Mouse (Mus musculus): Measurements from ENCODE around the gene Spock2. TPM values are rescaled to one million over a fixed set of nuclear protein-coding genes. Genes with fewer than 3 reads are reported as not detected.

Gene Spock2
- 1 to 10 TPM; 6.0 to 7.6 TPM for total RNA-seq (2023)

DNA sequence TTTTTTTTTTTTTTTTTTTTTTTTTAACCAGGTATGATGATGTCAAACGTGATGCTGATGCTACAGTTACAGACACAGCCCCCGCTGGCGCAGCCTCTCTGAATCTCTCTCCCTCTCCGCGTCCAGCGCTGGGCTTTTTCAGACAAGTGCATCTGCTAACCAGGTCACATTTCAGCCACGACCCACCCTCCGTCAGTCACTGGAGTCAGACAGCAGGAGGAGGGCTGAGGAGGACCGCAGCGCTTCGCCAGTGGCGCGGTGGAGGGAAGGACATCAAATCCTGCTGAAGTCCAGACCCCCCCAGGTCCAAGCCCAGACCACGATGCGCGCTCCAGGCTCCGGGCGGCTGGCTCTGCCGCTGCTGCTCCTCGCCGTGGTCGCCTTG is at the start of gene Spock2:
Gene Spock2 (plus strand): TSS at position 74 of the 385 bp plus-strand sequence.

Other genes starting within 250 kb of the Spock2 start
- gene Dnajb12, start 226.7 kb upstream of the Spock2 start, total RNA-seq (2023) = 10 to 100 TPM; 41.1 to 49.0 TPM
- gene Ddit4, start 154.4 kb upstream of the Spock2 start, total RNA-seq (2023) = 10 to 100 TPM; 18.4 to 33.8 TPM
- 10 to 100 TPM; 28.2 to 30.4 TPM for gene Ascc1, start 103.4 kb upstream of the Spock2 start, total RNA-seq (2023)
- gene Anapc16, start 103.1 kb upstream of the Spock2 start, total RNA-seq (2023) = 10 to 100 TPM; 70.4 to 76.5 TPM
- under 1 TPM; 0.24 to 0.87 TPM for gene Chst3, start 113.0 kb downstream of the Spock2 start, total RNA-seq (2023)
- gene Psap, start 171.4 kb downstream of the Spock2 start, total RNA-seq (2023) = 100 to 1,000 TPM; 317 to 353 TPM
- gene Vsir, start 240.6 kb downstream of the Spock2 start, total RNA-seq (2023) = 100 to 1,000 TPM; 303 to 310 TPM

All from T-cell, adult 66 days (primary cell).